Mouse (Mus musculus) gastrocnemius, adult 18-20 months (tissue): ENCODE results near the gene Mto1. TPM values are rescaled to one million over a fixed set of nuclear protein-coding genes. Genes with fewer than 3 reads are reported as not detected.

Experiments used
- DNase-seq: peaks from one replicate; pipeline ENCODE4 v3.0.0; 2021; ENCODE audit warnings: low spot score
- long read RNA-seq, 2 experiments: library from polyadenylated mRNA; stranded (forward); transcript quantifications; one replicate each; pipeline ENCODE4 v2.0.0; 2021
- total RNA-seq, 2 experiments: library from RNA; stranded (reverse); gene quantifications; 2 replicates each; pipeline ENCODE4 v1.2.3; 2021

The Mto1 gene
- 10 to 100 TPM; 18.1 to 18.3 TPM for total RNA-seq
- long read RNA-seq, experiment 1, transcript Mto1-201 (12 exons, 2,366 nt) = major isoform, 21 of 28 reads
- long read RNA-seq, experiment 1, partial matches to known transcripts = 1 of 28 reads
- long read RNA-seq, experiment 1, other reads (novel, unspliced or antisense) = 6 of 28 reads
- long read RNA-seq, experiment 2, transcript Mto1-201 (12 exons, 2,366 nt) = major isoform, 21 of 23 reads
- long read RNA-seq, experiment 2, partial matches to known transcripts = 0 of 23 reads
- long read RNA-seq, experiment 2, other reads (novel, unspliced or antisense) = 2 of 23 reads

- DNase-seq = peak; percentile 90
Measured at GRCm38 (mm10) chr9:78447973-78448873, at the start of gene Mto1, which contains the start of gene Gm17324. Gene Mto1 (plus strand): TSS chr9:78448208. Gene Gm17324 (minus strand): TSS chr9:78448786.

- DNase-seq = no peak
Measured at GRCm38 (mm10) chr9:78400570-78400969, 47.4 kb upstream of the Mto1 start.

GRCm38 (mm10) chr9:78401596-78401995 is 46.4 kb upstream of the Mto1 start:
- no peak for DNase-seq

GRCm38 (mm10) chr9:78427362-78427781 is 20.6 kb upstream of the Mto1 start:
- DNase-seq = no peak

- no peak for DNase-seq
Measured at GRCm38 (mm10) chr9:78428185-78428584, 19.8 kb upstream of the Mto1 start.

- DNase-seq = no peak
Measured at GRCm38 (mm10) chr9:78428870-78429432, 19.1 kb upstream of the Mto1 start.

GRCm38 (mm10) chr9:78429551-78429950 is 18.5 kb upstream of the Mto1 start:
- DNase-seq = no peak

- DNase-seq = no peak
Measured at GRCm38 (mm10) chr9:78430486-78430885, 17.5 kb upstream of the Mto1 start.

GRCm38 (mm10) chr9:78432471-78432870 is 15.5 kb upstream of the Mto1 start:
- no peak for DNase-seq

GRCm38 (mm10) chr9:78439426-78439825 is 8.6 kb upstream of the Mto1 start:
- no peak for DNase-seq

GRCm38 (mm10) chr9:78442237-78442578 is 5.8 kb upstream of the Mto1 start:
- DNase-seq = no peak

GRCm38 (mm10) chr9:78442579-78443392 is 5.2 kb upstream of the Mto1 start, which contains the start of gene Cgas:
Gene Cgas (minus strand): TSS chr9:78443237.
- DNase-seq = peak; percentile 66

- no peak for DNase-seq
Measured at GRCm38 (mm10) chr9:78447606-78447972, 419 bp upstream of the Mto1 start.

GRCm38 (mm10) chr9:78450404-78450803 is 2.4 kb downstream of the Mto1 start:
- no peak for DNase-seq

- DNase-seq = no peak
Measured at GRCm38 (mm10) chr9:78451382-78451781, 3.4 kb downstream of the Mto1 start.

GRCm38 (mm10) chr9:78457026-78457425 is 9.0 kb downstream of the Mto1 start:
- no peak for DNase-seq

GRCm38 (mm10) chr9:78463337-78463736 is 15.3 kb downstream of the Mto1 start:
- DNase-seq = no peak

GRCm38 (mm10) chr9:78465725-78466124 is 17.7 kb downstream of the Mto1 start:
- no peak for DNase-seq

GRCm38 (mm10) chr9:78473588-78473987 is 25.6 kb downstream of the Mto1 start:
- no peak for DNase-seq

GRCm38 (mm10) chr9:78474270-78474669 is 26.3 kb downstream of the Mto1 start:
- DNase-seq = no peak

GRCm38 (mm10) chr9:78474771-78475382 is 26.9 kb downstream of the Mto1 start:
- DNase-seq = no peak
